Mouse (Mus musculus): ENCODE measurements at regions not wholly inside any gene's neighbourhood (a gene's known extent, or its start where the extent isn't known, plus 50 kb on each side); places are given as distances from the start of the nearest gene placed in this dataset.
A peak's percentile ranks its signal among the peaks of the same experiment; 100 is the strongest.

DNA sequence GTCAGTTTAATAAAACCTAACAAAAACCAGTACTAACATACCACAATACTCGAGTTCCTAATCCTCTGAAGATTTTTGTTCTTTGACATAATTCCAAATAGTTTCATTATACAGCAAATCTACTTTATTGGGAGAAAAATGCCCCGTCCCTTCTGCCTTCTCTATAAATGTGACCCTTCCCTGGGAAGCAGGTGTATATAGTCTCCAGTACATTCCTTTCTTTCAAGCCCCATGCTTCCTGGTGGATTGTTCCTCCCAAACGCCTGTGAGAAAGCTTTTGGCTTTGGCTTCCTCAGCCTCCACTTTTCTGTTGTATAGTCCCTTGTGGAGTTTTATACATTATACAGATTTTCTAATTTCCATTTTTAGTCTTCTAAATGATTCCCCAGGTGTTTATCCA, 1001.8 kb upstream of the Tenm3 start:
- DNase-seq (ENCODE audit: low spot score in 2 of 2): no peak

DNA sequence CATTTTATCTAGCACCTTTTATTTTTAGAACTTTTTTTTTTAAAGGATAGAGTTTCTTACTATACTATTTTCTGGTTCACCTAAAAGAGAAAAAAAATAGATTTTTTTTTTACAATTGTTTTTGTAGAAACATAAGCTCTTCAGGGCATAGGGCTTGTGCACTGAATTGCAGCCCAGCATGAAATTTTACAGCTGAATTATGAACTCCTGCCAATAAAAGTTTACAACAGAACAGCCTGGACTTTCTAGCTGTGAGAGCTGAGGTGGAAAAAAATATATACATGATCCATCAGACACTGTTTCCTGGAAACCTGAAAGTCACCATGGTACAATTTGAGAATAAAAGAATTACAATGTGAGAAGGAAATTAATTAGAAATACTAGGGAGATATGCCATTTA, 988.2 kb upstream of the Tenm3 start:
- no peak for DNase-seq (ENCODE audit: low spot score in 2 of 2)

DNA sequence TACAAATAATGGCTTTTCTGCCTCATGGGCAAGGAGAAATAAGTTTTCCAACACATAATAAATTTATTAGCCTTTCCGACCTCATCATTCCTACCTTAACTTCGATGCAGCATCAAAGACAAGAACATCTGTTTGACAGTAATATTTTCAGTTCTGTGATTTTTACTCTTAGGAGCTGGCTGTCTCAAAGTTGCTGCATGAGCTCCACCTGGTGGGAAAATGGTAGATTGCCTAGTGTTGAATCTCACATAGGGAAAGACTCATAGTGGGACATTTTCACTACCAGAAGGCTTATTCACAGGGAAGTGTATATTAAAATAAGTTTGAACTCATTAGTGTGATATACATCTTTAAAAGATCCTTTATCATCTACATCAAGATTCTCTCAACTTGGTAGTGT, 985.6 kb upstream of the Tenm3 start:
- peak; percentile 6 to 63 for DNase-seq (ENCODE audit: low spot score in 2 of 2)

DNA sequence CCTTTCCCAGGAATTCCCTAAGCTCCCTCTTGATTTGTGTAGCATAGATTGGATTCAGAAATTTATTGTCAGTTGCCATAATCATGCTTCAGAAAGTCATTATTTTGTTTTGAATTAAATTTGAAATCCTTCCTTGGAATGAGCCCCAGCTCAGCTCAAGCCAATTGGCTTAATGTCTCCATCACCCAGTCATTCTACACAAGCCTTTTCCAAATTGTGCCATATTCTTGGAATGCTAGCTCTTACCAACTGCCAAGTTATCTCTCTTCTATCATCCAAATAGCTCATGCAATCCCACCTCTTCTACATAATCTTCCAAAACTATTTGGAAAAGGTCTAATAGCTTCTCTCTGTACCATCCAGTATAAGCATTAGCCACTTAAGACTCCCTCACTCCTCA, 982.5 kb upstream of the Tenm3 start:
- DNase-seq (ENCODE audit: low spot score in 2 of 2): no peak

DNA sequence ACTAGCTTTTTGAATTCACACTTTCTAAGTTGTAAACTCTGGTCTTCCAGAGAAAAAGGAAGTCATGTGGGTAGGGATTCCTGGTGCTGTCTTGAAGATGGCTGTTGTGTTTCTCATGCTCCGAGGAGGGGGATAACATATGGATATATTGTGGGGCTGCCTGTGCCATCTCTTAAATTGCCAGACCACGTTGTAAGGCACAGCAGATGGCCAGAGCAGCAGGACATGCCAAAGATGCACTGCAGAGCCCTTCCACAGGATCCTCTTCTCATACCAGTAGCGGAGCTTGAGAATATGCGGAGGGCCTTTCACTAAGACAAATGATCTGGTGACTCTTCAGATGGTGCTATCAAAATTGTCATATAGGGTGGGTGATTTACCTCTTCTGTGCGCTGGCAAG, 981.2 kb upstream of the Tenm3 start:
- no peak for DNase-seq (ENCODE audit: low spot score in 2 of 2)

DNA sequence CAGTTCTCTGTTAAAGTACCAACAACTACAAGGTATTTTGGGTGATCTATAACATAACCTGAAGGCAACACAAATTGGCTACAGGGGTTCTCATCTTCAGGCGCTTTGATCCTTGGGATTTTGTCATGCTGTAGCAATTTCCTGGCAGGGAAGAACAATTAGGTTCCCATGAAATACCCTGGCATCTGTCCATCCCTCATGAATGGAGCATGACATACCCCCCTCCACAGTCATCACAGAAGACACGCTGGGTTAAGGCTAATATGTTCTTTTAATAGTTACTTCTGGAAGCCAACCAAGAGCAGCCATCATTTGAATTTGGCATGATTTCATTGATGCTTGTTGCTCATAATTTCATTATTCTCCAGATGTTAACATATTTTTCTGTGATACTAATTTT, 979.0 kb upstream of the Tenm3 start:
- DNase-seq (ENCODE audit: low spot score in 2 of 2): no peak

DNA sequence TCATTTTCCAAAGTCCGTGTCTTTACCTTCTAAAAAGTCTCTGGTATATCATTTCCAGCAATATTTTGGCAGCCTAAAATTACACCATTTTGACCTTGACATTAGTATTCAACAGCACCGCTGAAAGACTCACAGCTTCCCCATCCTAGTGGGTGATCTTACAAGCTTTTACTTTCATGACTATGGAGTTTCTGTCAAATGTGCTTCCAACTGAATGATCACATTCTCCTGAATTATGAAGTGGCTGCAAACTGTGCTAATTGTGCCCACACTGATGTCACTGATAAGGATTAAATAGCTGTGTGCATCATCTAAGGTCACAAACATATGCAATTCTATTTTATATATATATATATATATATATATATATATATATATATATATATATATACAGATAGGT, 955.5 kb upstream of the Tenm3 start:
- DNase-seq (ENCODE audit: low spot score in 2 of 2): no peak

DNA sequence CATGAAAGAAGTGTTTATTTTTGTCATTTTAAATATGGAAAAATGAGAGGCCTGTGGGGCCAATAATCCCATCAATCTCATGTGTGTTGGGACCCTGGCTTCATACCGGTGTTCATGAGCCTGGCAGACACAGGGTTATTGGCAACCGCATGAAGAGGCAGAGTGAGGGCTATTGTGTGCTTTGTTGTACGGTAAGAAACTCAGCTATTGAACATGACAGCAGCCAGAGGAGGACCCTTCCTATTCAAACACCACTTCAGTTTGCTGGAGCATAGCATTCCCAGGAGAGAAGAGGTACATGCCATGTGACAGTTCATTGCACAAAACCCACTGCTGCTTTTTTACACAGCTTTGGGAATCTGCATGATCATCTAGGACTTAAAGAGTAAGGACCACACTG, 953.0 kb upstream of the Tenm3 start:
- DNase-seq (ENCODE audit: low spot score in 2 of 2): no peak

DNA sequence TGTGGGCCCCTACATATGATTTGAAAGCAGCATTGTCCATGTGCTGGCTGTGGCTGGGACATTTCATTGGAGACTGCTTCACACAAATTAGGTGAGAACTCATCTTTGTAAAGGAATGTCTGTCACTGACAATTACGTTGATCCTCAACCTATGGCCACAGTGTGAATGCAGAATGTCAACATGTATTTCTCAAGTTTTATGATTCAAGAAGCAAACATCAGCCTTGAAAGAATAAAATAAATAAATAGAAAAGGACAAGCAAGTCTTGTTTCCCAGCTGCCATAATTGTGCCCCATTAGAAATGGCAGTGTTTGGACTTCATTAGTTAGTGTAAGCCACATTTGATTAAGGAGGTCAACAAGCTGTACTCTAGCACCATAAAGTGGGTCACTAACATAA, 950.7 kb upstream of the Tenm3 start:
- no peak for DNase-seq (ENCODE audit: low spot score in 2 of 2)

DNA sequence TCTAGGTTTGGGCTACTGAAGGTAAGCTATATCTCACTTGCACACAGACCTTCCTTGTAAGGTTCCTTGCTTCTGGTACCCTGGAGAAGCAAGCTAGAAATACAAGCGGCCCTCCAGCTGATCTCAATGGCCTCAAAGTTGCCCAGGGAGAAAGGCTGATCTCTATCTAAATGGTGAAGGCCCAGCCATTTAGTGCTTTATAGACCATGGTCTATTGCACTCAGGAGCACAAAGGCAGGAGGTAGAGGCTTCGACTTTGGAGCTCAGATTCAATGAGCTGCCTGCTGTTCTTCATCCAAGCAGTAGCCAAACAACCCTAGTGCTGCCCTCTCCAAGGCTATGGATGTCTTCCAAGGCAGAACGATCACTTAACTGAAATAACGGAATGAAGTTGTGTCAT, 926.1 kb upstream of the Tenm3 start:
- DNase-seq (ENCODE audit: low spot score in 2 of 2): no peak

DNA sequence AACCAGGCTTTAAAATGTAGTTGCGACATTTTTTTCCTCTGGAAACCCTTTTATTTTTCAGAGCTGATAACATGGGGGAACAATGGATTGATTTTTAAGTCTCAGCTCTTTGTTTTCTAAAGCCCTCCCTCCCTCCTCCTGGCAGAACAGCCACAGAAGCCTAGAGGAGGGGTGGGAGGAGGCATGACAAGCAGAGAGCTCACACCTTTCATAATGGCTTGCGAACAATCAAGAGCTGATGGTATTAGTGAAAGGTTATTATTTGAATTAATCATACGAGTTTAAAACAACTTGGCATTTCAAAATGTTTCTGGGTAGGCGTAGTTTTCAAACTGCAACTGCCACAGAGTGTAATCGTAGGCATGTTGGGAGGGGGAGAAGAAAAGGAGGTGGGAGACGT, 894.3 kb upstream of the Tenm3 start:
- DNase-seq (ENCODE audit: low spot score in 2 of 2): peak in 1 of 2 experiments; percentile 3

DNA sequence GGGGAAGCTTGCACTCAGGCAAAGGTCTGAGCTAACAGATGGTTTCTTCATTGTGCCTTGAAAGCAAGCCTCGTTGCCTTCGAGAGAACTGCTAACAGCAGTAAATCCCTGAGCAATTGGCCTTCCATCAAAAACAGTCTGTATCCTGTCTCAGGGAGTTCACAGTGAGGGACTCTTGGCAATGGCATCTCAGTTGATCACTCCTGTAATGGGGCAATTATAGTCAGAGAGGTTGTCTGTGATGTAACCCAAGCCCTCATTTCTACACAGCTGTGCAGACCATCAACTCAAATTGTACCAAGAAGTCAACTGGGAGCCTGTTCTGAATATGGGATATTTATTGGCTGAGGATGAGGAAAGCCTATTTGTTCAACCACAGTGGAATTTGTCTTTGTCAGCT, 885.4 kb upstream of the Tenm3 start:
- no peak for DNase-seq (ENCODE audit: low spot score in 2 of 2)

DNA sequence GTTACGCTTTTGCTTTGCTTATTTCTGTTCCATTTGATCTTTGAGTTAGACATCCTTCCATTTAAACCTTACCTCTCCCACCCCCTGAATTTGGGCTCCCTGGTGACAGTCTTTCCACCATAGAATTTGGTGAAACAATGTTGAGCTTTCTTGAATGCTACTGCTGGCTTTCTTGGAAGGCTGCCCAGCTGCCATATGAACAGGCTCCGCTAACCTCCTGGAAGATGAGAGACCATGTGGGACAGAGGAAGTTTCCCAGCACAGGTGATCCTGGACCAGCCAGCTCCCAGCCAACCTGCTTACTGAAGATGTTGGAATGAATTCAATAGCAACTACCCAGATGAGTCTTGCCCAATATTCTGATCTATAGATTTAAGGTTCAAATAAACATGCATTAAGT, 868.6 kb upstream of the Tenm3 start:
- no peak for DNase-seq (ENCODE audit: low spot score in 2 of 2)

DNA sequence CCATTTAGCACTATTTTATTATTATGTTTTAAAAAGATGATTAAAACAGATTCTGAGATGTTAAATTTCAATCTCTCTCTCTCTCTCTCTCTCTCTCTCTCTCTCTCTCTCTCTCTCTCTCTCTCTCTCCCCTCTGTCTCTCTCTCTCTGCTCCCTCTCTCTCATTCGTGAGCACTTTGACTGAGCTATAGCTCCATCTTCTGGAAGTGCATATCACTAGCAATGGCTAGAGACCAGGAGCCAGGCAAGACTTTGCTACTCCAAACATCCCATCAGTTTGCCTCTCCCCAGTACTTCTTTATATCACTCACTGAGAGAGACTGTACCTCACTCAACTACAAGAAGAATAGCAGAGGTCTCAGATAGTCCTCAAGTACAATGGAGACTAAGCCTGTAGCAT, 865.0 kb upstream of the Tenm3 start:
- DNase-seq (ENCODE audit: low spot score in 2 of 2): no peak

DNA sequence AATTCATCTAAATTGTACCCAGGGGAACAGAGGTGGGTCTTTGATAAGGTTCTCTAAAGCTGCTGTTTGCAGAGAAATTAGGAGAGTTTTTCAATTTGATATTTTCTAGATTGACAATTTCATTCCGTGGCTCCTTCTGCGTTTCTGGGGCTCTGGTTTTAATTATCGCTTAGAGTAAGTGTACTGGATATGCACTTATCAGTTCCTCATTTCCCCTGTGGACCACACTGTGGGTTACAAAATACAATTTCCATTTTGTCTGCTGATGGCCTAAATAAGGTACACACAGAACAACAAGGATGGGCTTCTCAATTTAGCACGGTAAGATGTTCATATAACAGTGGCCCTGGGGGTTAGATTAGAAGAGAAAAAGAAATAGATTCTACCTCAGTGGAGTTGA, 855.3 kb upstream of the Tenm3 start:
- no peak for DNase-seq (ENCODE audit: low spot score in 2 of 2)

DNA sequence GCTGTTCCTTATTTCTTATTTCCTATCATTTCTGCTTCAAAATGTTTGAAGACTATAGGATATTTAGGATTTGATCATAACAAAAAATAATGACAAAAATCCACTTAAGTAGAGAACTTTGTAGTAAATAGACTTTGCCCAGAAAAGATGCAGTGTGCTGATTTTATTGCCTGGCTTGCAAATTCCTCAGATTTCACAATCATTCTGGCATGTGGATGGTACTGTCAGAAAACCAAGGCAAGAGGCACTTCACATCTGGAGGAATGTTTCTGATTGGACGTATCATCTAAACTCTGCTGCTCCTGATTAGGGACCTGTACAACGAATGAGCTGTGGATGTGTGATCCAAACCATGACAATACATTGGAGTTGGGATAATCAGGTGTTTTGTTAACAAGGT, 853.0 kb upstream of the Tenm3 start:
- DNase-seq (ENCODE audit: low spot score in 2 of 2): no peak
